Mouse (Mus musculus): ENCODE results near the gene Srgap2.

Gene Srgap2

DNA sequence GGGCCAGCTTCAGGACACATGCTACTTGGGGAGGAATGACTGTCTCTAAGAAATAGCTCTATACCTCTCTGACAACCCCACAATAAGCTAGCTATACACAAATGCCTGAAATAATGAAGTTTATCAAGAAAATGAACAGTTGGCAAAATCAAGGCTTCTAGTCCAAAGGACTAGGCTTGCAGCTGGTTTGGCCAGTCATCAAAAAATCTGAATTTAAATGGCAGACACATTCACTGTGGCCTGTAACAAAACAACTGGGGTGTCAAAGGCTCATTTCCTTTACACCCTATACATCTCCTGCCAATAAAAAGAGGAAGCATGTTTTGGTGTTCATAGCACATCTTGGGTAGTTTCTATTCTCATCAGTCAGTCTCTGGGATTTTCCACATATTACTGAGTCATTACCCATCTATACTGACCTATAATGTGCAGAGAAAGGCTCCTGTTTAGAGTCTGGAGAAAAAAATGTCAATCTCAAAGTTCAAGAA is 53.5 kb downstream of the Srgap2 start:
- DNase-seq (ENCODE audit: low spot score in 2 of 2) = no peak

DNA sequence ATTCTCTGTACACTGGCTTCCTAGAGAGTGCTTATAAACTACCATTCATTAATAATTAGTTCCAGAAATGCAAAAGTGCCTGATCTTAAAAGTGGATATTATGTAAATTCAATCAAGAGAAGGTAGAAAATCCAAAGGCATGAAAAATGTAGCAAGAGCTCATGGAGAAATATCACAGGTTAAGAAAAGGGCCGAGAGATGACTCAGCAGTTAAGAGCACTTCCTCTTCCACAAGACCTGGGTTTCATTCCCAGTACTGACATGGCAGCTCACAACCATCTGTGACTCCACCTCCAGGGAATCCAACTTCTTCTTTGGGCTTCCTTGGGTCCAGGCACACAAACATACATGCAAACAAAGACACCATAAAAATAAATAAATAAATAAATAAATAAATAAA is 56.6 kb downstream of the Srgap2 start:
- DNase-seq (ENCODE audit: low spot score in 2 of 2) = no peak

DNA sequence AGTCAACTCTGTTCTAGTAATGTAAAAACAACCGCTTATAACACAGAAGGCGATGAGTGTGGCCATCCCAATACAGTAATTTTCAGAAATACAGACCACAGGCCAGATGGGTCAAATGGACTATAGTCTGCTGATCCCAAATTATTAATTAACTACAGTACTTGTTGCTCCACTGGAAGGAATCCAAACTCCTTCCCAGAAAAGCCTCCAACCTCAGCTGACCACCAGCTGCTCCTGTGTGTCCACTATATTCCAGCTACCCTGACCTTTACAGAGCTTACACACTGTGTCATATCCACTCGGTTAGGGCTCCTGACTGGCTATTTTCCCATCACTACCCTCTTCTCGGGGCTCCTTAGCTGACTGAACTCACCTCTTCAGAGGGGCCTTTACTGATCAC is 61.3 kb downstream of the Srgap2 start:
- no peak for DNase-seq (ENCODE audit: low spot score in 2 of 2)

DNA sequence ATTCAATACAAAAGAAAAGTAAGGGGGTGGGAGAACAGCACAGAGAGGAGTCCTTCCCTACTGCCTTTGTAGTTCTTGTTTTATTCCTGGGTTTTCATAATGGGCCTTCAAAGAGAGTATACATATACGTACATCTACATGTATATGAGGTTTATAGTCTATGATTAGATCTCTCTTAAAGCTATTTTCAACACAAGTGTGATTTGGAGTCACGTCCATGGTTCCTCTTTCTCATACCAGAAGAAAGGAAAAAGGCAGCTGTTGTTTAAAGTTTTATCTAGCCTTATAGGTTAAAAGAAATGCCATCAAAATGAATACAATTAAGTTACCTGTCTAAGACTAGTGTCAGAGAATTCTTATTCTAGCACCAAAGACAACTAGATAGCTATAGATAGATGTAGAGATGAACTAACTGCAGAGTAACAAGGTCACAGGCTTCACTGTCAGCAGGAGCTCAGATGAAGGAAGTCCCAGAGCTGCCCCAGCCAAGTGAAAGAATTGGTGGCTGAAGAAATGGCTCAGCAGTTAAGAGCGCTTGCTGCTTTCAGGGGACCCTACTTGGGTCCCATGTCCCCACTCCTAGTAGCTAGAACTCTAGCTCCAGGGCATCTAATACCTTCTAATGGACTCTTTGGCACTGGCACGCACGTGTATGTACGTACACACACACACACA is 63.1 kb downstream of the Srgap2 start:
- DNase-seq (ENCODE audit: low spot score in 2 of 2) = no peak

DNA sequence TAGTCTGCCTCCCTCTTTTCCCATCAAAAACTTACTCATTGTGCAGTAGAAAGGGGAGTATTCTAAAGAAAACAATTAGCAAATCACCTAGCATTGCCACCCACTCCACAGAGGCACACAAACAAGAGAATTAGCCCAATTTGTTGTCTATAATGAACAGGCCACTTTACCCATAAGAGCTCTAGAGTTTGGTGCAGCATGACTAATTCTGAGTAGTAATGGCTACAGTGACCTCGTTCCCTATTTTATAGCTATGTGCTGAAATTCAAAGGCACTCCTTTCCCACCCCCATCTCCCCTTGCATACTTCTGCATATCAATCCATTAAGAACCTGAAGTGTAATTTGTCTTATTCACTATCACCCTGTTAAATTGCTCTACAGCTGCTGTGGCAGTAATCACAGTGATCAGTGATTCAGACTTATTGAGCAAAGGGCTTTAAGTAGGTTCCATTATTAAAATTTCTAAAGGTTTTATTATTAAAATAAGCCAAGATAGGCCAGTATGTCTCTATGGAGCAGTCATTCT is 64.5 kb downstream of the Srgap2 start:
- DNase-seq (ENCODE audit: low spot score in 2 of 2) = no peak

DNA sequence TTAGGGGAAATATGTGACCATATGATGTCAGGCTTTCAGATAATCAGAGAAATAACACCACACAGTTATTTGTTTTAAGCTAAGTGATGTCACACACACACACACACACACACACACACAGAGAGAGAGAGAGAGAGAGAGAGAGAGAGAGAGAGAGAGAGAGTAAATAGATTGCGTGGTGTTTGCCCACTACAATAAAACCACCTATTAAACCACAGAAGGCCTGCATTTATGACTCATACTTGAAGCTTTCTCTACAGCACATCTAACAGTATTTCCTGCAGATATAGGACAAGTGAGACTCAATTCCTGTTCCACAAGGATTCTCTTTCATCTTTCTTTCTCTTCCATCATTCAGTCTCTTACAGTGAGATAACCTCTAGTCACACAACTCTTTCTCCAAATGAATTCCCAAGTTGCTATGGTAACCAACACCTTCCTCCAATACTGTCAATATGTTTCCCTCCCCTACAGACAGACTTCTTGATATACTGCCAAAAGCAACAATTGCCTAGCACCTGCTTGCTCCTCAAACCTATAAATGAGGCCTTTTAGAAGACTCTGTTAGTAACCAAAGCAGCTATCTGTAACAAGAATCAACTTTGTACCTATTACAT is 66.1 kb downstream of the Srgap2 start:
- no peak for DNase-seq (ENCODE audit: low spot score in 2 of 2)

DNA sequence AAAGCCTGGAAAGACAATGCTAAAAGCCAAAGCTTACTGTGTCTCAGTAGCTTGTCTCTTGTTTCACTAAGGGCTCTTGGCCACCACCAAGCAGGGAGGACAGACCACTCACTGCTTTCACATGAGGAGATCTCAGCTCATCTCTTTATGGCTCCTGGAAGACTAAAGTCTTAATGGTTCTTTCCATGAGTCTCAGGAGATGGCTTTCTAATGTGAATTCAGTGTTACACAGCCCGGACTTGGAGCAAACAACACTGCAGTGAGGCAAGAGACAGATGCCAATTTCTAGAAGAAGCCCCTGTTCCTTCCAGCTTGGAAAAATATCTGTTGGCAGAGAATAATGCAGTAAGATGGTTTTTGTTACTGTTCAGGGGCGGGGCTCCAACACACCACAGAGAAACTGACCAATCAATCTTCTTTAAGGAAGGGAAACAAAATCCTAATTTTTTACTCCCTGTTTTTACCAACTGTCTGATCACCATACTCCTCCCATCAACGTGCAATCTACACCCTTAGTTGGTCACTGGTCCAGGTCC is 71.7 kb downstream of the Srgap2 start:
- no peak for DNase-seq (ENCODE audit: low spot score in 2 of 2)

DNA sequence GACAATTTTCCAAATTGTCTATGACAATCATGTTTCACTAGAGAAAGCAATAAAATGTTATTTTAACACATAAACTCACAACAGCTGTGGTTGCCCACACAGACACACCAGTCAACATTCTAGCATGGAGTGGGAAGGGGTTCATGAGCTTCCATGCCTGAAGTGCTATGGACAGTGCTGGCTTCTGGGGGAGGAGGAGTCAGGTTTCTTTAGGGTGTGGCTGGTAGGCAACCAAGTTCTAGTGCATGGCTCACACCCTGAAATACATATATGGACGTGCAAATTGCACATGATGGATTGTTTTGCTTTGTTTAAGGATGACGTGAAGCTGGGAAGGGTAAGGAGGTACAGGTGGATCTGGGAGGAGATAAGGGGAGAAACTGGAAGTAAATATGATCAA is 72.8 kb downstream of the Srgap2 start:
- DNase-seq (ENCODE audit: low spot score in 2 of 2) = no peak

DNA sequence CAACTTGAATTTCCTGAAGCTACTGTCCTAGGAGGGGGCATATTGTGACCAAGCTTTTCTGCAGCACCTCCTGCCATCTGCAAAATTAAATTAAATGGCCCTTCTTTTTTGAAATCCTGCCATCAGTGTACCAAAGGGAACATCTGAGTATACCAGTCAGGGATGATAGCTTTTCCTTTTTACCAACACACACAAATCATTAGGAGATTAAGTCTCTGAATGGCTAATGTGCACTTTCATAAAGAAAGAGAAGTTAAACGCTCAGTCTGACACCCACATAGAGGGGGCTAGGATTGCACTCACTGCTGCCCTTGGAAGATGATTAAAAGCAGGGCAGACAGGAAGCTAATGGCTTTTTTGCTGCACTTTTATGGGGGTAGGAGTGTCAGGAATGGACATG is 73.8 kb downstream of the Srgap2 start:
- no peak for DNase-seq (ENCODE audit: low spot score in 2 of 2)

DNA sequence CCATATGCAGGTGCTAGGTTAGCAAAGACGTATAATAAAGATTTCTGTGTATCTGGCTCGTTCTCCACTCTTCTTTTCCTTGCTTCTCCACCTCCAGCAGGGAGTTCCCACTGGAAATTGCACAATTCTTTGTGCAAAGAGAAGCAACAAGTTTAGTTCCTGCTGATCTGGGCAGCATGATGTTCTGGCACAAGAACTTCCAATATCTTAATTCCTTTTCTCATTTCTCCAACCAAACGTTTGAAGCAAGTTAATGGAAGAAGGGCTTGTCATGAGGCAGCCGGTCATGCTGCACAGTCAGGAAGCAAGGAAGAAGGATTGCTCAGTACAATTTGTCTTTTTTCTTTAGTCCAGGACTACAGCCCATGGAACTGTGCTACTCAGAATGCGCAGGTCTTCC is 78.8 kb downstream of the Srgap2 start:
- no peak for DNase-seq (ENCODE audit: low spot score in 2 of 2)

DNA sequence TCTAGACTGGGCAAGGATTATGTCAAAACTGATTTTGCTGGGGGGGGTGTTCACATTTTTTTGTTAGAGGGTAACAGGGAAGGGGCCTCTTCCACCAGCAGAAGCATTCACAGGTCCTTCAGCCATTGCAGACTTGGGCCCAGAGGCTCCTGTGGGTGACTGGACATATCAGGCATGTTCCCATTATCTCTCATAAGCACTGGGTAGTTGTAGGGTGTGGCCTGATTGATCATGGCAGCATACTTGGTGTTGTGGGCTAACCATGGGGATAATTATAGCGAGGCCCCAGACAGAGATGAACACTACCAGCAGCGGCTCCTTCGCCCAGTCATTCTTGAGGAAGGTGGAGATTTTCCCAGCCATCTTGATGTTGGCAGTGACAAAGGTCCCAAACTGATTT is 79.8 kb downstream of the Srgap2 start:
- DNase-seq (ENCODE audit: low spot score in 2 of 2) = peak; percentile 38 to 49

DNA sequence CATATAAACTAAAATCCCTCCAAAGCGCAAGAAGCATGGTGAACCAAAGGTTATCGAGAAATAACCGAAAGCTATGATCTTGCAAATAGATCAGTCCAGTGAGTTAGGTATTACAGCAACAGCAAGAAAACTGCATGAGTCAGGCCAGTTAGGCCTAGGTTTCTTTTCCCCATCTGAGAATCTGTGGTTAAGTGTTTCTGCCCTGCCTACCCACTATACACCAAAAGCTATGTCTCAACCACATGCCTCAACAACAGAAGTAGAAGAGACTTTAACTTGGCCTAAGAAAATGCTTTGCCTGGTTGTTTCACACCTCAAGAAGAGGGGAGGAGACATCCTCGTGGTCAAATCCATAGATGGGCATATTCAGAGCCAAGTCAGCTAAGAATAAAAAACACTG is 80.6 kb downstream of the Srgap2 start:
- DNase-seq (ENCODE audit: low spot score in 2 of 2) = no peak

DNA sequence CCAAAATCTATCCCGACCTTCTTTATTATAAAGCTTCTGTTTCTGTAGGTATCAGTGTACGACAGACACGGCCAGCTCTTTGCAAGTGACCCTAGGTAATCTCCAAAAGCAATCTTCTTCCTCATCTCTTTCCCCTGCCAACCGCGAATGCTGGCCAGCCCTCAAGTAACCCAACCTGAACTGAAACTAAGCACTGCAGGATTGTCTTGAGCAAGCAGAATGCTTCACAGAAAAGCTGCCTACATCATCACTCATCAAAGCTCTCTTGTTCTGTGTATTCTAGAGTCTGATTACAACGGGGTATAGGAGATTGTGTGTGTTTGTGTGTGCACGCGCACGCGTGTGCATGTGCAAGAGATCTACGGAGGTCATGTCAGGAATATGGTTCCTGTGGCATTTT is 88.6 kb downstream of the Srgap2 start:
- no peak for DNase-seq (ENCODE audit: low spot score in 2 of 2)

DNA sequence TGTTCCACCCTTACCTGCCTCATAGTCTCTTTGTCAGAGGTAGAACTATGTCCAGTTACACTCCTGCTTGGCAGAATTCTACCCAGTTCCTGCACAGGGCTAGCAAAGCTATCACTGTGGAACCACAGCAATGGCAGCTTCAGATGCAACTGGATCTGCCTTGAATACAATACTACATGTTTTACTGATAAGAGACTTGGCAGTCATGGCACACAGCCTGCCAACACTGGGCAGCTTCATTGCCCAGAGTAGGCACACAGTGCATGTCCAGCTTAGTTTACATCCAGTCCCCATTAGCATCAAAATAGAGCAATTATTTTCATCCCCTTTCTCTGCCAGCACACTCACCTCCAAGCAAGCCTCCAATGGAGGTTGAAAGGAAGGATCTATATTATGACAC is 89.2 kb downstream of the Srgap2 start:
- DNase-seq (ENCODE audit: low spot score in 2 of 2) = no peak

DNA sequence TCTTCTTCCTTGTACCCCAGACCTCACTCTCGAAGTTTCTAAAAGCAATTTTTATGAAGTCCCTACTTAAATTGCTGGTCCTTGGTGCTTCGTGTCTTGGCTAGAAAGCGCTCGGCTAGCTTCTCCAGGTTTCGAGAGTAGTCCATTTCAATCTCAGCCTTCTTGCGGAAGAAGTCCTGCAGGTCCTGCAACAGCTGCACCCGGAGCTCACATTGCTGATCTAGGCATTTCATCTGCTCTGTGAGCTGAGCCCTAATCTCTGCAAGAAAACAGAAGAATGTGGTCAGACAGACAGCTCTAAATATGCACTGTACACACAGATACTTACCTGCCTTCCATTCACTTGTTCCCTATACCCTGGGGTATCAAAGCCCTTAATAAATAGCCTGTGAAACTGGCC is 90.5 kb downstream of the Srgap2 start:
- no peak for DNase-seq (ENCODE audit: low spot score in 2 of 2)

DNA sequence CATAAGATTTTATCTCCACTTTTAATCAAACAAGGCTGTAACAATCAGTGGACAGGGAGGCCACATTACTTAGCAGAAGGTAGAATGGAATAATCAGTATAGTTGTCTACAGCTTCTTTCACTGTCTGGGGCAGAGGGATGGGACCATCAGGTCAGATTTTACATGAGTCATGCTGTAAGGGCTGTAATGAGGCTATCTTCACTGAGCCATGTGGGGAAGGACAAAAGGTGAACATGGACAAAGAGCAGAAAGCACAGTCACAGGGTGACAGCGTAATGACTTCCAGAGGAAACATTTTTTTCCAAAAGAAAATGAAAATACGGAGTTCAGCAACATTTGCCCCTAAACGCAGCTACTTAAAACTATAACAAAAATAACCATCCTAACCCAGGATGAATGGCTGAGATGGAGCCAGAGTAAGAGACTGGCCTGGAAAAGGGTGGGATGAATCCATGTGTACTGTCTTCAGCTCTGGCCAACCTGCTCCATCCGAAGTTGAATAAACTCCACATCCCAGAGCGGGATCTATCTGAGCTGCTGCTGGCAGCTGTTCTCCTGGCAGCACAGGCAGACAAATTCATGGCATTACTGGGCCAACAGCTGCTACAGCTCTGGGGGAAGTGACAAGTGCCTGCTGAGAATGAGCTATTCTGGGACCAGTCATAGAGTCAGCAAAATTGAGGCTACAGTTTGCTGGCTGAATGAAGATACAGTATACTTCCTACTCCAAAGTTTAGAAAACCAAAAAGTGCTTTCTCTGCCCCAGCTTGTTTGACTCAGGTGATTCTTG is 95.5 kb downstream of the Srgap2 start:
- DNase-seq (ENCODE audit: low spot score in 2 of 2) = no peak

DNA sequence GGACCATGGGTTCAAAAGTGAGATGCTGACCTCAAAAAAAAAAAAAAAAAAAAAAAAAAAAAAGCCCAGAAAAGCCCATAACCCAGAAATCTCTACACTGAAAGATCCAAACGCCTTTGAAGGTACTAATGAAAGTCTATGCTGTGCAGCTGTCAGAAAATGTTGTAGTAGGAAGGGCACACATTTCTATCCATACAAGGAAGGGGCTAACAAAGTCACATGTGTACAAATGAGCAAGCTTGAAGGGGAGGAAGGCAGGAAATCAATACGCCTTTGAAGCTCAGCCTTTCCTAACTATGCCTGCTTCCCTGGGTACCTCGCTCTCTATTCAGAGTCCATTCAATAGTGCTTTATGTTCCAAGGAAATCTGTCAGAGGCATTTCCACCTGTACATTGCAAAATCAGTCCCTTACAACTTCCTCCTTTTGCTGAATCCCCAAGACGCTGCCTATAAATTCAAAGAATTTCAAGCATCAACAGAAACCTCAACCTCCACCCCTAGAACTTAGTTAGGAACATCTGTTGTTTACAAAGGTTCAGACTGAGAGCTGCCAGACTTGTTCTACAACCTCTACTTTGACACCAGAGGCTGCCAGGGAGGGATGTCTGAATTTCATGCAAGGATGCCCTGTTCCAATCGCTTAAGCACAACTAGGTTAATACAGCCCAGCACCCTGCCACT is 99.9 kb downstream of the Srgap2 start:
- DNase-seq (ENCODE audit: low spot score in 2 of 2) = no peak

DNA sequence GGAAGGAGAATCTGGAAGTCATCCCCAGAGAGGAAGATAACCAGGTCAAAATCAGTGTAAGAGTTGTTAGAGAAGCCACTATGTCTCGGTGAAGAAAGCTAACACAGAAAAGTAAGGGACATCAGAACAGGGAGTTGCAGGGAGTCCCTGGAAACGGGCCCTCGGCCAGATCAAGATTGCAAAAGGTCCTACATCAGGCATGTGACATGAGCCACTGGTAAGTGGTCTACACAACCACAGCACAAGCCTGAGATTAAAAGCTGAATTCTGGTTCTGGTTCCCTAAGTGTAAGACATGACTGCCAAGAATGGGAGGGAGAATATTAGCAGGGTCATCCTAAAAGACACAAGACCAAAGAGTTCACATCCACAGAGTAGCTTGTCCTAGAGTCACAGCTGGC is 104.1 kb downstream of the Srgap2 start:
- DNase-seq (ENCODE audit: low spot score in 2 of 2) = no peak

DNA sequence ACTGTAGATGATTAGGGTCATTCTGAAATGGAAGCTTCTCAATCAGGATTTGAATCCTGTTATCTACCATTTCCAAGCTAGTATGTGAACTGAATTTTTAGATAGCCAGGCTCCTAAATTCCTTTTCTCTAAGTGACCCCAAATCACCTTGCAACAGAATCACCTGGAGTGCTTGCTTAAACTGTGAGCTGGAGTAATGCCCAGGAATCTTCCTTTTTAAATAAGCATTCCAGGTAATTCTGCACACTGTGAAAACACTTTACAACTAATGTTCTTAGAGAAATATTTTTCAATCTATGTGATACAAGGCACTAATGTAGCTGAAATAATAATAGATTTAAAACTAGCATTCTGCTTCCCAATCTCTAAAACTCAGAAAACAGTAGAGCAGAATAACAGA is 106.0 kb downstream of the Srgap2 start:
- no peak for DNase-seq (ENCODE audit: low spot score in 2 of 2)

DNA sequence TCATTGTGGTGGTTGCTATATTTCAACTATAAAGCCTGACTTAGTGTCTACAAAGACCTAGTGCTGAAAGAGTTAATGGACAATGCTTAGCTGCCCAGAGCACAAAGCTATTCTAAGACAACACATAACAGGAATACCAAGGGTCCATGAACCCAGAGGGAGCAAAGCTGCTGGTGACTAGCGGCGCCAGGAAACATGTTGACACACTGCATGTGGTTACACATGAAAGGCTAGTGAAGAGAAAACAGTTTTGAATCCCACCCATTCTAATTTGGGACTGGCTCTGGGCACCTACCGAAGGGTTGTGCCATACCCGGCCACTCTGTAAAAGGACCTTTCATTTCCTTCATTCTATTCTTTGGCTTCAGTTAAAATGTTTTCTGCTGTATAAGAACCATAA is 106.5 kb downstream of the Srgap2 start:
- DNase-seq (ENCODE audit: low spot score in 2 of 2) = no peak

DNA sequence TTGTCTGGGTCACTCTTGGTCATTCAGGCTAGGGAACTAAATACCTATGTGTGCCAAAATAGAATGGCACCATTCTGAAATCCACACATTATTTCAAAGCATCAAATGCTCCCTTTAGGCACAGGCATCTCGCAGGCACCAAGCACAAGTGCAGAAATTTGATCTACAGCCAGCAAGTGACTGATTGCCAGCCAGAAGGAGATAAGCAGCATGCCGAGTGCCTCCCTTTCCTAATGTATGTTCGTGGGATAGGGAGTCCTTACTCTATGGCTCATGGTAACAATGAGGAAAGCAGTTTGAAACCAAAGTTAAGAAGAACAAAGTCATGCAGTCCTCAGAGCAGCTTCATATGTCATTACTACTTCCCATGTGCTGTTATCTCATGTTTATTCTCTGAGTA is 107.8 kb downstream of the Srgap2 start:
- no peak for DNase-seq (ENCODE audit: low spot score in 2 of 2)
